ENCODE assay signal across 25 mouse cellular contexts in the genomic region with DNA sequence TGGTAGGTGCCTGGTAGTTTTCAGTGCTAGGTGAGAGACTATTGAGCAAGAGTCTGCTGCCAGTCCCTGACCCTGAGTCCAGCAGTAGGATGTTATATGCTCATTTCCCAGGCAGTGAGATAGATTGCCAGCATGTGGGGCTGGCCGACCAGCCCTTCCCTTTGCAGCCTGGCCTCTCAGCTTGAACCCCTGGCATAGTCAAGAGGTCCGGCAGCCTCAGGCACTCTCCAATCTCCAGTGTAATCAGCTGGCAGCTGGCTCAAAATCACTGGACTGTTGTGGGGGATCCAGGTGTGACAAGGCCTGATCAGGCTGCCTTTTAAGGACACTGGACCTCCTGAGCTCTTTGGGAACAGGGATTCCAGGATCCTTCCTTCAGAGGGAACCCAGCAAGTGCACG. TPM values are rescaled to one million over a fixed set of nuclear protein-coding genes. Genes with fewer than 3 reads are reported as not detected.
A peak's percentile ranks its signal among the peaks of the same experiment; 100 is the strongest.
DNase-seq lines count a peak whose midpoint lies in the region; ATAC-seq and TF ChIP-seq lines count a peak whose summit lies in the region.
"Had no signal": no experiment of that assay in that cellular context is flagged by ENCODE, and none has a peak within 500 bp of the region (broad histone marks: within the 10 kb centered on the region; RNA-seq: fewer than 3 reads in every experiment).

No protein-coding gene starts in this region.

- no peaks in the 10 kb centered on the region for H3K9me3 ChIP-seq in kidney, embryonic 15.5 days (replicated peaks)
- no peaks in the 10 kb centered on the region for H3K9me3 ChIP-seq in E14TG2a.4 (ENCODE audit: low read length)
- no peaks in the 10 kb centered on the region for H3K9me3 ChIP-seq in embryonic facial prominence, embryonic 13.5 days
- no peaks in the 10 kb centered on the region for H3K9me3 ChIP-seq in stomach, embryonic 16.5 days (replicated peaks; ENCODE audit: control insufficient read depth, low read length)
- H3K9me3 ChIP-seq: forebrain, embryonic 15.5 days; heart, embryonic 12.5 days; hindbrain, embryonic 13.5 days had no signal

- no peak overlapping the region for H3K4me3 ChIP-seq in kidney, embryonic 15.5 days (replicated peaks)
- H3K4me3 ChIP-seq in E14TG2a.4 (replicated peaks; ENCODE audit: low read length), result 0 out of 2 replicates have a peak overlapping the region, but pooled peaks have one; percentile 62
- no peak overlapping the region for H3K4me3 ChIP-seq in embryonic facial prominence, embryonic 13.5 days
- no peak overlapping the region for H3K4me3 ChIP-seq in stomach, embryonic 16.5 days (replicated peaks; ENCODE audit: low read length)
- H3K4me3 ChIP-seq: forebrain, embryonic 15.5 days; heart, adult 2 months; hindbrain, embryonic 13.5 days had no signal

- WGBS in kidney, embryonic 15.5 days, result 56% methylated on average over 3 of the region's 3 CpGs
- 41% methylated on average over 3 of the region's 3 CpGs for WGBS in embryonic facial prominence, embryonic 13.5 days
- WGBS in stomach, embryonic 16.5 days, result 52% methylated on average over 3 of the region's 3 CpGs

- peak; percentile 66 for ATAC-seq in kidney, embryonic 15.5 days (replicated peaks; ENCODE audit: low FRiP score)
- ATAC-seq in embryonic facial prominence, embryonic 13.5 days (ENCODE audit: insufficient number of reproducible peaks, insufficient read depth, low FRiP score, low TSS enrichment, low read depth), result no peak
- ATAC-seq in stomach, embryonic 16.5 days (ENCODE audit: insufficient read depth, low FRiP score), result no peak
- ATAC-seq: activated CD4-positive, CD25-positive, alpha-beta regulatory T cell, adult 4 months; CD4-positive, CD25-positive, alpha-beta regulatory T cell, adult 4 months; forebrain, embryonic 15.5 days had no signal

- no peak for DNase-seq in kidney, adult 8-10 months
- DNase-seq in thymus, postnatal 10 days (ENCODE audit: low spot score in 2 of 2), result no peak
- no peak for DNase-seq in gastrocnemius, postnatal 25 days
- DNase-seq: adrenal gland, adult 2 months; layer of hippocampus, postnatal 36 days; thymus, adult 18-20 months had no signal

- no peak overlapping the region for H3K9ac ChIP-seq in kidney, embryonic 15.5 days
- no peak overlapping the region for H3K9ac ChIP-seq in embryonic facial prominence, embryonic 13.5 days
- peak overlapping the region; percentile 54 for H3K9ac ChIP-seq in stomach, embryonic 16.5 days (ENCODE audit: low read length)
- H3K9ac ChIP-seq: forebrain, embryonic 15.5 days; hindbrain, embryonic 13.5 days had no signal

- no peaks in the 10 kb centered on the region for H3K27me3 ChIP-seq in kidney, embryonic 15.5 days
- no peaks in the 10 kb centered on the region; the same call in 1 of the 2 replicates for H3K27me3 ChIP-seq in E14TG2a.4 (ENCODE audit: insufficient read depth, low read length)
- H3K27me3 ChIP-seq in embryonic facial prominence, embryonic 13.5 days, result no peaks in the 10 kb centered on the region
- no peaks in the 10 kb centered on the region for H3K27me3 ChIP-seq in stomach, embryonic 16.5 days (ENCODE audit: control insufficient read depth, insufficient read depth, low read length)
- H3K27me3 ChIP-seq: forebrain, embryonic 15.5 days; hindbrain, embryonic 13.5 days had no signal

- no peaks in the 10 kb centered on the region for H3K36me3 ChIP-seq in kidney, embryonic 15.5 days
- H3K36me3 ChIP-seq in E14TG2a.4 (ENCODE audit: insufficient read depth, low read length), result no peaks in the 10 kb centered on the region
- no peaks in the 10 kb centered on the region for H3K36me3 ChIP-seq in embryonic facial prominence, embryonic 13.5 days
- H3K36me3 ChIP-seq in stomach, embryonic 16.5 days (ENCODE audit: control insufficient read depth, insufficient read depth, low read length), result no peaks in the 10 kb centered on the region
- H3K36me3 ChIP-seq: forebrain, embryonic 15.5 days; heart, embryonic 12.5 days; hindbrain, embryonic 13.5 days had no signal

- peaks cover 11% of the 10 kb centered on the region for H3K4me1 ChIP-seq in kidney, embryonic 15.5 days
- peaks cover 50% of the 10 kb centered on the region for H3K4me1 ChIP-seq in E14TG2a.4 (replicated peaks; ENCODE audit: low read depth, low read length)
- 0 out of 2 replicates have a peak, but pooled peaks cover 4% of the 10 kb centered on the region for H3K4me1 ChIP-seq in embryonic facial prominence, embryonic 13.5 days
- H3K4me1 ChIP-seq in stomach, embryonic 16.5 days (ENCODE audit: control insufficient read depth, insufficient read depth, low read length), result 0 out of 2 replicates have a peak, but pooled peaks cover 5% of the 10 kb centered on the region
- H3K4me1 ChIP-seq: hindbrain, embryonic 13.5 days had no signal

- H3K27ac ChIP-seq in kidney, embryonic 15.5 days, result peak overlapping the region; percentile 71
- H3K27ac ChIP-seq in embryonic facial prominence, embryonic 13.5 days, result peak overlapping the region; percentile 39; the same call in 1 of the 2 replicates
- H3K27ac ChIP-seq in stomach, embryonic 16.5 days (ENCODE audit: low read length), result peak overlapping the region; percentile 87
- H3K27ac ChIP-seq: forebrain, embryonic 15.5 days; gastrocnemius, adult 2 months; heart, adult 2 months; hindbrain, embryonic 13.5 days; macrophage had no signal

- no peak overlapping the region for H3K4me2 ChIP-seq in kidney, embryonic 15.5 days
- H3K4me2 ChIP-seq in embryonic facial prominence, embryonic 13.5 days, result no peak overlapping the region; the same call in 1 of the 2 replicates
- H3K4me2 ChIP-seq in stomach, embryonic 16.5 days (ENCODE audit: low read depth, low read length), result peak overlapping the region; percentile 50; the same call in 1 of the 2 replicates
- H3K4me2 ChIP-seq: forebrain, embryonic 15.5 days; hindbrain, embryonic 13.5 days had no signal

- TF ChIP-seq CTCF in E14TG2a.4 (conservative IDR thresholded peaks at IDR 0.05; ENCODE audit: low read length), result no peak

RNA-seq across cellular contexts. Expression of gene Aqp7, which starts 15.4 kb away (rescaled TPM):
- 0.88 and 1.1 TPM in 2 replicates for polyA plus RNA-seq in kidney, embryonic 15.5 days (2015; fragmentation: Nextera tagmentation; extraction: Ambion mirVana)
- 0.10 and 0.30 TPM in 2 replicates for polyA plus RNA-seq in embryonic facial prominence, embryonic 13.5 days (2015; fragmentation: Nextera tagmentation; extraction: Ambion mirVana)
- 0.40 and 0.45 TPM in 2 replicates for polyA plus RNA-seq in stomach, embryonic 16.5 days (2015; fragmentation: Nextera tagmentation; extraction: Ambion mirVana)
- 10 to 100 TPM; 12.6 to 13.5 TPM for total RNA-seq in gastrocnemius, postnatal 25 days (2021)
- total RNA-seq: common myeloid progenitor, adult 5-6 weeks; layer of hippocampus, postnatal 36 days; left cerebral cortex, postnatal 4 days; monocyte, adult 5-6 weeks had no signal
- polyA plus RNA-seq: brain, embryonic 14.5 days; CD4-positive, CD25-positive, alpha-beta regulatory T cell, adult 4 months; forebrain, embryonic 15.5 days; heart, embryonic 12.5 days; hindbrain, embryonic 13.5 days; macrophage; neural tube, embryonic 14.5 days had no signal

RNA-seq across cellular contexts. Expression of gene Aqp3, which starts 34.6 kb away (rescaled TPM):
- polyA plus RNA-seq in kidney, embryonic 15.5 days (2015; fragmentation: Nextera tagmentation; extraction: Ambion mirVana), result 29.0 and 33.1 TPM in 2 replicates
- polyA plus RNA-seq in embryonic facial prominence, embryonic 13.5 days (2015; fragmentation: Nextera tagmentation; extraction: Ambion mirVana), result 20.0 and 27.9 TPM in 2 replicates
- 101 and 127 TPM in 2 replicates for polyA plus RNA-seq in stomach, embryonic 16.5 days (2015; fragmentation: Nextera tagmentation; extraction: Ambion mirVana)
- total RNA-seq in gastrocnemius, postnatal 25 days (2021), result not detected
- total RNA-seq: common myeloid progenitor, adult 5-6 weeks; gastrocnemius, adult 2 months; heart, adult 2 months; layer of hippocampus, postnatal 36 days; liver, adult 2 months had no signal
- polyA plus RNA-seq: hindbrain, embryonic 13.5 days; liver, adult 2 months; macrophage; midbrain, embryonic 14.5 days had no signal
